Mouse (Mus musculus) CH12.LX (cell line): ENCODE measurements at regions not wholly inside any gene's neighbourhood (a gene's known extent, or its start where the extent isn't known, plus 50 kb on each side); places are given as distances from the start of the nearest gene placed in this dataset.

ENCODE experiments used
- DNase-seq: peaks from one replicate; pipeline ENCODE4 v3.0.0-alpha.2; 2013; ENCODE audit errors: extremely low read depth
- H3K27ac ChIP-seq: 2 replicates; pipeline ENCODE4 v1.5.1; 2012; ENCODE audit warnings: low read depth, mild to moderate bottlenecking, control low read depth, moderate library complexity; ENCODE audit not compliant: insufficient read depth
- H3K27me3 ChIP-seq: replicated peaks from 2 replicates; pipeline ENCODE3; 2012; ENCODE audit warnings: inconsistent platforms
- H3K36me3 ChIP-seq, 2 experiments: replicated peaks in 1 of 2; 2 replicates each; pipeline versions ENCODE3 to v1.6.1; 2012; ENCODE audit warnings: inconsistent platforms in 1 of 2, low read length in 1 of 2, mild to moderate bottlenecking in 1 of 2, mixed read lengths in 1 of 2, moderate library complexity in 1 of 2; ENCODE audit not compliant: control insufficient read depth in 1 of 2, insufficient read depth in 1 of 2
- H3K4me1 ChIP-seq, 2 experiments: 2 replicates each; pipeline ENCODE4 v1.6.1; 2012; ENCODE audit warnings: inconsistent platforms in 1 of 2, moderate library complexity in 1 of 2; ENCODE audit not compliant: insufficient read depth in 2 of 2, control insufficient read depth in 1 of 2
- H3K4me2 ChIP-seq: 2 replicates; pipeline ENCODE4 v1.6.1; 2012; ENCODE audit warnings: low read depth, mild to moderate bottlenecking, control low read depth; ENCODE audit not compliant: poor library complexity, insufficient read depth, severe bottlenecking
- H3K4me3 ChIP-seq, 3 experiments: fragments of 150-350 bp in 1 of 3; sonication (generic) in 1 of 3; replicated peaks in 1 of 3; 2 replicates each; pipeline versions ENCODE3 to v1.5.1; 2011 to 2012; ENCODE audit warnings: low read depth in 2 of 3, low read length in 2 of 3, mild to moderate bottlenecking in 2 of 3, moderate library complexity in 2 of 3, control low read depth in 1 of 3, improper control_type of control experiment in 1 of 3, inconsistent platforms in 1 of 3, mixed read lengths in 1 of 3; ENCODE audit not compliant: poor library complexity in 1 of 3
- H3K79me2 ChIP-seq: replicated peaks from 2 replicates; pipeline ENCODE4 v1.6.1; 2012; ENCODE audit warnings: mild to moderate bottlenecking, moderate library complexity; ENCODE audit not compliant: control insufficient read depth, poor library complexity, insufficient read depth, severe bottlenecking; ENCODE audit errors: extremely low read depth
- H3K9ac ChIP-seq: 2 replicates; pipeline ENCODE4 v1.6.1; 2012; ENCODE audit warnings: low read depth, mild to moderate bottlenecking, control low read depth, moderate library complexity; ENCODE audit not compliant: insufficient read depth
- H3K9me3 ChIP-seq: replicated peaks from 2 replicates; pipeline ENCODE3; 2012; ENCODE audit warnings: low read length, inconsistent platforms, mixed read lengths
- BHLHE40 ChIP-seq: IDR thresholded peaks from 2 replicates; pipeline ENCODE4 v1.6.1; 2011; ENCODE audit warnings: mild to moderate bottlenecking, low read depth, low read length, improper control_type of control experiment
- CHD1 ChIP-seq: IDR thresholded peaks from 2 replicates; pipeline ENCODE4 v1.6.1; 2012; ENCODE audit warnings: low read depth, low read length, improper control_type of control experiment, inconsistent platforms
- CHD2 ChIP-seq: IDR thresholded peaks from 2 replicates; pipeline ENCODE4 v1.6.1; 2011; ENCODE audit warnings: low read length, improper control_type of control experiment
- E2F4 ChIP-seq: IDR thresholded peaks from 2 replicates; pipeline ENCODE4 v1.6.1; 2011; ENCODE audit warnings: low read depth, low read length, improper control_type of control experiment; ENCODE audit not compliant: insufficient replicate concordance
- ELF1 ChIP-seq: IDR thresholded peaks from 2 replicates; pipeline ENCODE4 v1.6.1; 2014; ENCODE audit warnings: low read depth, mild to moderate bottlenecking, inconsistent platforms, low read length, improper control_type of control experiment
- EP300 ChIP-seq: IDR thresholded peaks from 2 replicates; pipeline ENCODE4 v1.6.1; 2011; ENCODE audit warnings: low read length, improper control_type of control experiment
- ETS1 ChIP-seq: conservative IDR thresholded peaks from 2 replicates; pipeline ENCODE4 v1.6.1; 2012; ENCODE audit warnings: low read depth, mild to moderate bottlenecking, inconsistent platforms, low read length, improper control_type of control experiment, moderate library complexity
- GABPA ChIP-seq: IDR thresholded peaks from 2 replicates; pipeline ENCODE4 v1.6.1; 2012; ENCODE audit warnings: low read depth, low read length, improper control_type of control experiment, inconsistent platforms; ENCODE audit not compliant: insufficient replicate concordance
- HCFC1 ChIP-seq: IDR thresholded peaks from 2 replicates; pipeline ENCODE4 v1.6.1; 2012; ENCODE audit warnings: low read depth, mild to moderate bottlenecking, inconsistent platforms, low read length, improper control_type of control experiment
- MAFK ChIP-seq: IDR thresholded peaks from 2 replicates; pipeline ENCODE4 v1.6.1; 2011; ENCODE audit warnings: low read length, improper control_type of control experiment; ENCODE audit not compliant: insufficient replicate concordance
- MAX ChIP-seq: IDR thresholded peaks from 2 replicates; pipeline ENCODE4 v1.6.1; 2011; ENCODE audit warnings: low read length, improper control_type of control experiment
- PAX5 ChIP-seq: IDR thresholded peaks from 2 replicates; pipeline ENCODE4 v1.6.1; 2012; ENCODE audit warnings: low read length, inconsistent platforms, mixed read lengths
- RCOR1 ChIP-seq: conservative IDR thresholded peaks from 2 replicates; pipeline ENCODE4 v1.6.1; 2012; ENCODE audit warnings: low read depth, mild to moderate bottlenecking, inconsistent platforms, low read length, improper control_type of control experiment
- SIN3A ChIP-seq: IDR thresholded peaks from 2 replicates; pipeline ENCODE4 v1.6.1; 2012; ENCODE audit warnings: low read length, improper control_type of control experiment, inconsistent platforms
- SMC3 ChIP-seq: IDR thresholded peaks from 2 replicates; pipeline ENCODE4 v1.6.1; 2011; ENCODE audit warnings: low read depth, low read length, improper control_type of control experiment
- TCF12 ChIP-seq: IDR thresholded peaks from 2 replicates; pipeline ENCODE4 v1.6.1; 2014; ENCODE audit warnings: low read depth, mild to moderate bottlenecking, inconsistent platforms, low read length, improper control_type of control experiment
- USF1 ChIP-seq: IDR thresholded peaks from 2 replicates; pipeline ENCODE4 v1.6.1; 2014; ENCODE audit warnings: low read depth, mild to moderate bottlenecking, inconsistent platforms, low read length, improper control_type of control experiment
- ZC3H11A ChIP-seq: IDR thresholded peaks from 2 replicates; pipeline ENCODE4 v1.6.1; 2012; ENCODE audit warnings: low read depth, mild to moderate bottlenecking, inconsistent platforms, low read length, improper control_type of control experiment
- ZKSCAN1 ChIP-seq: IDR thresholded peaks from 2 replicates; pipeline ENCODE4 v1.6.1; 2012; ENCODE audit warnings: low read depth, inconsistent platforms, low read length, improper control_type of control experiment, borderline replicate concordance
- ZNF384 ChIP-seq: IDR thresholded peaks from 2 replicates; pipeline ENCODE4 v1.6.1; 2012; ENCODE audit warnings: low read depth, low read length, improper control_type of control experiment, inconsistent platforms
- dilution Hi-C: fragments of 300-500 bp; cut with MboI; formaldehyde crosslinking; loops from 2 replicates; pipeline ENCODE4 v1.14.3; 2020; ENCODE audit warnings: low sequenced_read_pairs; ENCODE audit not compliant: extremely low pct_unique_long_range_greater_than_20kb, extremely low pct_ligation_motif_present
- in situ Hi-C: fragments of 300-500 bp; cut with MboI; formaldehyde crosslinking; loops from 3 replicates; pipeline ENCODE4 v1.14.3; 2019; ENCODE audit warnings: low sequenced_read_pairs, low pct_ligation_motif_present, low pct_unique_long_range_greater_than_20kb, mixed read lengths

DNA sequence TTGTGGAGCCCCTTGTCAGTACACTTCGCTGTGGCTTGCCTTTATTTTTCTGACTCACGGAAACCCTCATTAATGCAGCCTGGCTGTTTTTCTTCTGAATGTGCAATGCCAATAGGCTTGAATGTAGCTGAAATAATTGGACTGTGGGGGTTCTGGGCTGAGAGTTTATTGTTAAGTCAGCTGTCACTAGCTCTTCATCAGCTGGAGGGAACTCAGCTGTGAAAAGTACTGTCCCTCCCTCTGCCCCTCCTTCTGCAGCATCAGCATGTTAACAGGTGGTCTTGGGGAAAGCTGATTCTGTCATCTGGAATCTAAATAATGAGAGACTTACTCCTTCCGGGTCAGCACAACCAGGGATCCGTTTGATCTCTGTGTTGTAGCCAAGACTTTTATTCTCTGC, 437.6 kb downstream of the Nbas start:
- Histone ChIP-seq H3K4me3 (no peak overlapping the region), H3K27ac (no peak overlapping the region), H3K36me3 (no peaks in the 10 kb centered on the region), H3K9ac (no peak overlapping the region), H3K4me2 (no peak overlapping the region), H3K9me3 (no peaks in the 10 kb centered on the region), H3K4me1 (no peaks in the 10 kb centered on the region), H3K27me3 (no peaks in the 10 kb centered on the region), H3K79me2 (no peaks in the 10 kb centered on the region)
- in situ Hi-C loops (no loop called here), dilution Hi-C loops (no loop called here)
- no peak for TF ChIP-seq ETS1
- no peak for TF ChIP-seq ZKSCAN1
- no peak for TF ChIP-seq ZC3H11A
- DNase-seq, result no peak

DNA sequence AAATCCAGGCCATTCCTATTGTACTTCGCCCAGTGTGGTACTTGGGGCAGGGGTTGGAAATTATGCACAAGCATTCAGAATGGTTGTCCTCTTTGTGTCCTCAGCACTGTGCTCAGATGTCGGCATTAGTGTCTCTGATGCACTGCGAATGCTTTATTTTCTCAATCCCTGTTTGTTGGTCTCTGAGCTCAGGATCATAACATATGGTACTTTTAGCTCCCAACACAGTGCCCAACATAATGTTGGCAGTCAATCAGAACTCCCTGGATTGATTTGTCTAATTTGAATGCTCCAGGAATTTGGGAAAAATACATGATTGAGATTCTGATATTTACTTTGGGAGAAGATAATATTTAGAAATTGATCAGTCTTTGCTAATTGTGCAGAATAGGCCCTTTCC, 434.7 kb downstream of the Nbas start:
- Histone ChIP-seq H3K4me1 (peaks cover 0 to 8% of the 10 kb centered on the region in 2 experiments; a peak in 2 of 4 replicates), H3K27me3 (no peaks in the 10 kb centered on the region), H3K36me3 (no peaks in the 10 kb centered on the region), H3K4me2 (no peak overlapping the region), H3K4me3 (no peak overlapping the region), H3K9me3 (no peaks in the 10 kb centered on the region), H3K9ac (no peak overlapping the region), H3K27ac (no peak overlapping the region), H3K79me2 (no peaks in the 10 kb centered on the region)
- no peak for DNase-seq
- TF ChIP-seq MAX (no peak), MAFK (no peak), CHD1 (no peak)
- dilution Hi-C loops, result no loop called here
- in situ Hi-C loops, result no loop called here

DNA sequence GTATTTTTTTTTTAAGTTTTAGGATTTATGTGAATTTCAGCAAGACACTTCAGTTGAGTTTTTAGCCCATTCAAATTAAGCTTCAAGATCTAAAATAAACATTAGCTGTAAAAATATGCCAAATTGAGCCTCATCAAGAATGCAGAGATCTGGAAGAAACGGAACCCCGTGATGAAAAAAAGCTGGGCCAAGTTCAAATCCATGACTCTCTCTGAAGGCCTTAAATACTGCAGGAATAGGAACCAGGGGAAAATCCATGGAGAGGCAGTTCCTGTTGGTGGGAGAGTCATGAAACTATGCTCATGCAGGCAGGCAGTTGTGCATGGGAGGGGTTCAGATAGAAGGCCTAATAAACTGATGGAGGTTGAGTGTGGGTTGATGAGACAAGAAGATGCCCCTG, 430.9 kb downstream of the Nbas start:
- H3K27ac ChIP-seq, result no peak overlapping the region
- H3K36me3 ChIP-seq, result no peaks in the 10 kb centered on the region
- no peaks in the 10 kb centered on the region for H3K27me3 ChIP-seq
- no peak overlapping the region for H3K4me3 ChIP-seq
- no peak overlapping the region for H3K9ac ChIP-seq
- no peak for TF ChIP-seq ELF1
- no peak for TF ChIP-seq E2F4
- TF ChIP-seq RCOR1, result no peak
- no peak for TF ChIP-seq TCF12
- TF ChIP-seq EP300, result no peak
- no peak for TF ChIP-seq BHLHE40
- TF ChIP-seq SMC3, result no peak
- no peak for TF ChIP-seq CHD2
- no peak for TF ChIP-seq PAX5
- TF ChIP-seq GABPA, result no peak
- no peak for TF ChIP-seq SIN3A
- no peak for TF ChIP-seq ZC3H11A
- no peak for TF ChIP-seq ZNF384
- no peak for TF ChIP-seq USF1
- no peak for TF ChIP-seq HCFC1
- TF ChIP-seq, all 38 proteins: peak for 0
- Histone ChIP-seq H3K9me3 (no peaks in the 10 kb centered on the region), H3K4me1 (peaks cover 0 to 9% of the 10 kb centered on the region in 2 experiments; a peak in 2 of 4 replicates), H3K79me2 (no peaks in the 10 kb centered on the region), H3K4me2 (no peak overlapping the region)
- dilution Hi-C loops, result no loop called here
- DNase-seq, result no peak
- in situ Hi-C loops, result no loop called here
